Mouse (Mus musculus) embryonic facial prominence, embryonic 13.5 days (tissue): ENCODE measurements around the gene Srgap1. TPM values are rescaled to one million over a fixed set of nuclear protein-coding genes. Genes with fewer than 3 reads are reported as not detected.

ENCODE experiments used
- ATAC-seq: fragments of 200-750 bp; cut with Nextera tagmentation; 2 replicates; pipeline ENCODE4 v1.8.0; 2017; ENCODE audit warnings: low read depth; ENCODE audit not compliant: insufficient number of reproducible peaks, insufficient read depth, low FRiP score, low TSS enrichment
- H3K27ac ChIP-seq: fragments of 300-500 bp; sonication (generic); 2 replicates; pipeline ENCODE4 v1.5.1; 2015; ENCODE audit warnings: moderate library complexity, mild to moderate bottlenecking, inconsistent platforms
- H3K27me3 ChIP-seq: fragments of 300-500 bp; sonication (generic); 2 replicates; pipeline ENCODE4 v1.6.1; 2015; ENCODE audit warnings: mild to moderate bottlenecking, inconsistent platforms
- H3K36me3 ChIP-seq: fragments of 300-500 bp; sonication (generic); 2 replicates; pipeline ENCODE4 v1.6.1; 2015; ENCODE audit warnings: mild to moderate bottlenecking, inconsistent platforms
- H3K4me1 ChIP-seq: fragments of 300-500 bp; sonication (generic); 2 replicates; pipeline ENCODE4 v1.6.1; 2015; ENCODE audit warnings: inconsistent platforms
- H3K4me2 ChIP-seq: fragments of 300-500 bp; sonication (generic); 2 replicates; pipeline ENCODE4 v1.6.1; 2015; ENCODE audit warnings: moderate library complexity, mild to moderate bottlenecking, inconsistent platforms
- H3K4me3 ChIP-seq: fragments of 300-500 bp; sonication (generic); 2 replicates; pipeline ENCODE4 v1.5.1; 2015; ENCODE audit warnings: mild to moderate bottlenecking, inconsistent platforms
- H3K9ac ChIP-seq: fragments of 300-500 bp; sonication (generic); 2 replicates; pipeline ENCODE4 v1.6.1; 2015; ENCODE audit warnings: mild to moderate bottlenecking, inconsistent platforms
- H3K9me3 ChIP-seq: fragments of 300-500 bp; sonication (generic); 2 replicates; pipeline ENCODE4 v1.6.1; 2016; ENCODE audit warnings: inconsistent platforms
- WGBS: fragments of 180-500 bp; shearing (Covaris S2); methylation state at CpG from one replicate; pipeline ENCODE4 v1.1.7; 2015; ENCODE audit warnings: mixed read lengths; 5-methylcytosine and 5-hydroxymethylcytosine counted together
- polyA plus RNA-seq: library from polyadenylated mRNA; unstranded; fragments of >200 nt; fragmentation: Nextera tagmentation; extraction: Ambion mirVana; gene quantifications from 2 replicates; pipeline ENCODE4 v1.2.1, GENCODE M21; 2015

Srgap1 gene
- 16.3 and 17.4 TPM in 2 replicates for polyA plus RNA-seq

GRCm38 (mm10) chr10:122046904-122047726 lies at the start of gene Srgap1:
TSS of gene Srgap1 (minus strand) at chr10:122047315.
- peak within 1 kb of the TSS; percentile 90 for H3K9ac ChIP-seq
- peaks cover 14% of the 10 kb centered on the region for H3K4me1 ChIP-seq
- H3K27ac ChIP-seq = peak within 1 kb of the TSS; percentile 83
- peak within 1 kb of the TSS; percentile 86 for H3K4me2 ChIP-seq
- ATAC-seq = peak; percentile 77
- no peaks in the 10 kb centered on the region for H3K9me3 ChIP-seq
- H3K4me3 ChIP-seq = peak within 1 kb of the TSS; percentile 74
- no peaks in the 10 kb centered on the region for H3K36me3 ChIP-seq
- WGBS = under 1% methylated on average over 74 of the region's 79 CpGs
- no peaks in the 10 kb centered on the region for H3K27me3 ChIP-seq

- H3K9ac ChIP-seq = peak overlapping the region; percentile 90
- H3K4me2 ChIP-seq = peak overlapping the region; percentile 71
- H3K27ac ChIP-seq = peak overlapping the region; percentile 94
- H3K4me3 ChIP-seq = peak overlapping the region; percentile 78
- peaks cover 11% of the 10 kb centered on the region; the same call in 1 of the 2 replicates for H3K36me3 ChIP-seq
- no peaks in the 10 kb centered on the region for H3K9me3 ChIP-seq
- H3K27me3 ChIP-seq = no peaks in the 10 kb centered on the region
- H3K4me1 ChIP-seq = peaks cover 9% of the 10 kb centered on the region
- ATAC-seq = peak; percentile 60
- WGBS = under 1% methylated on average over 40 of the region's 48 CpGs
Measured at GRCm38 (mm10) chr10:122096462-122096979, 49.4 kb upstream of the Srgap1 start.

- Histone ChIP-seq H3K4me3 (no peak overlapping the region), H3K36me3 (peaks cover 52% of the 10 kb centered on the region), H3K9me3 (peaks cover 20% of the 10 kb centered on the region), H3K27ac (no peak overlapping the region), H3K27me3 (no peaks in the 10 kb centered on the region), H3K9ac (no peak overlapping the region), H3K4me1 (peaks cover 4% of the 10 kb centered on the region), H3K4me2 (no peak overlapping the region)
- WGBS = 90% methylated on average over 1 of the region's 1 CpGs
- ATAC-seq = no peak
Measured at GRCm38 (mm10) chr10:122090472-122090871, 43.4 kb upstream of the Srgap1 start.

- Histone ChIP-seq H3K9me3 (peaks cover 12% of the 10 kb centered on the region), H3K9ac (no peak overlapping the region), H3K27me3 (no peaks in the 10 kb centered on the region), H3K4me2 (no peak overlapping the region), H3K4me3 (no peak overlapping the region), H3K36me3 (peaks cover 15% of the 10 kb centered on the region), H3K27ac (no peak overlapping the region), H3K4me1 (no peaks in the 10 kb centered on the region)
- WGBS = 100% methylated on average over 1 of the region's 1 CpGs
- ATAC-seq = no peak
Measured at GRCm38 (mm10) chr10:122081352-122081751, 34.2 kb upstream of the Srgap1 start.

GRCm38 (mm10) chr10:122069153-122069552 lies 22.0 kb upstream of the Srgap1 start:
- no peak for ATAC-seq
- no peaks in the 10 kb centered on the region for H3K4me1 ChIP-seq
- no peak overlapping the region for H3K9ac ChIP-seq
- no peak overlapping the region for H3K4me2 ChIP-seq
- H3K4me3 ChIP-seq = no peak overlapping the region
- H3K9me3 ChIP-seq = no peaks in the 10 kb centered on the region
- no peak overlapping the region for H3K27ac ChIP-seq
- H3K27me3 ChIP-seq = no peaks in the 10 kb centered on the region
- H3K36me3 ChIP-seq = no peaks in the 10 kb centered on the region

GRCm38 (mm10) chr10:122055826-122056225 lies 8.7 kb upstream of the Srgap1 start:
- Histone ChIP-seq H3K4me1 (no peaks in the 10 kb centered on the region), H3K9me3 (no peaks in the 10 kb centered on the region), H3K27ac (no peak overlapping the region), H3K9ac (no peak overlapping the region), H3K36me3 (no peaks in the 10 kb centered on the region), H3K4me3 (no peak overlapping the region), H3K27me3 (no peaks in the 10 kb centered on the region), H3K4me2 (no peak overlapping the region)
- ATAC-seq = no peak
- WGBS = 91% methylated on average over 6 of the region's 6 CpGs

GRCm38 (mm10) chr10:122054535-122054934 lies 7.4 kb upstream of the Srgap1 start:
- Histone ChIP-seq H3K4me3 (no peak overlapping the region), H3K4me1 (no peaks in the 10 kb centered on the region), H3K27ac (no peak overlapping the region), H3K27me3 (no peaks in the 10 kb centered on the region), H3K9me3 (no peaks in the 10 kb centered on the region), H3K9ac (no peak overlapping the region), H3K4me2 (no peak overlapping the region), H3K36me3 (no peaks in the 10 kb centered on the region)
- ATAC-seq = no peak
- 14% methylated on average over 8 of the region's 8 CpGs for WGBS

- Histone ChIP-seq H3K36me3 (no peaks in the 10 kb centered on the region), H3K9me3 (no peaks in the 10 kb centered on the region), H3K4me1 (no peaks in the 10 kb centered on the region), H3K27ac (no peak overlapping the region), H3K4me2 (no peak overlapping the region), H3K4me3 (no peak overlapping the region), H3K27me3 (no peaks in the 10 kb centered on the region), H3K9ac (no peak overlapping the region)
- no peak for ATAC-seq
- WGBS = 27% methylated on average over 6 of the region's 6 CpGs
Measured at GRCm38 (mm10) chr10:122051831-122052230, 4.7 kb upstream of the Srgap1 start.

GRCm38 (mm10) chr10:122047727-122048365 lies 731 bp upstream of the Srgap1 start:
- Histone ChIP-seq H3K4me2 (peak overlapping the region; percentile 86), H3K9ac (peak overlapping the region; percentile 90), H3K4me3 (peak overlapping the region; percentile 74), H3K4me1 (peaks cover 14% of the 10 kb centered on the region), H3K27ac (peak overlapping the region; percentile 83), H3K27me3 (no peaks in the 10 kb centered on the region), H3K36me3 (no peaks in the 10 kb centered on the region), H3K9me3 (no peaks in the 10 kb centered on the region)
- 10% methylated on average over 43 of the region's 44 CpGs for WGBS
- peak; percentile 67 for ATAC-seq

GRCm38 (mm10) chr10:122046511-122046903 lies 608 bp downstream of the Srgap1 start:
- Histone ChIP-seq H3K4me2 (peak overlapping the region; percentile 86), H3K27me3 (no peaks in the 10 kb centered on the region), H3K27ac (peak overlapping the region; percentile 83), H3K4me3 (peak overlapping the region; percentile 74), H3K9ac (peak overlapping the region; percentile 90), H3K9me3 (no peaks in the 10 kb centered on the region), H3K36me3 (no peaks in the 10 kb centered on the region), H3K4me1 (peaks cover 14% of the 10 kb centered on the region)
- no peak for ATAC-seq
- under 1% methylated on average over 13 of the region's 13 CpGs for WGBS

- Histone ChIP-seq H3K4me1 (peaks cover 14% of the 10 kb centered on the region), H3K27me3 (no peaks in the 10 kb centered on the region), H3K4me3 (peak overlapping the region; percentile 74), H3K36me3 (no peaks in the 10 kb centered on the region), H3K9me3 (no peaks in the 10 kb centered on the region), H3K4me2 (peak overlapping the region; percentile 86), H3K27ac (no peak overlapping the region), H3K9ac (peak overlapping the region; percentile 90)
- WGBS = 21% methylated on average over 9 of the region's 9 CpGs
- no peak for ATAC-seq
Measured at GRCm38 (mm10) chr10:122045946-122046345, 1.2 kb downstream of the Srgap1 start.
